Mouse (Mus musculus) brain, adult 2 months (tissue): ENCODE data around the gene Chpt1.

Experiments used
- DNase-seq: peaks from one replicate; pipeline ENCODE4 v3.0.0; 2011; ENCODE audit warnings: low read depth, low spot score

Chpt1 gene

DNA sequence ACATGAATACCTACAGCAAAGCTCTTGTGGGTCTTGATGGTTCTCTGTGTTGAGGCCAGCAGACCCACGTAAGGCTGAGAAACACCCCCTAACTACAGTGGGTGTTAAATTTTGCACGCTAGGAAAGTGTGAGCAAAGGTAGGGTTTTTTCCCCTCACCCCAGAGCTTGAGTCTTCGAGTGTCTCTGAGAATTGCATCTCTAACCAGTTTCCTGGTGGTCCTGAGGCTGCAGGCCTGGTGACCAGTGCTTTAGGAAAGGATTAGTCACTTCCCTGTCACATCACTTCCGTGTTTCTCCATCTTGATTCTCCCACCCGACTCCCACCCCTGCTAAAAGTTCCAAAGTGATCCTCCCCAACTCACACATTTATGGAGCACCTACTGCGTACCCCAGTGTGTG is 99.7 kb downstream of the Chpt1 start:
- DNase-seq = no peak

DNA sequence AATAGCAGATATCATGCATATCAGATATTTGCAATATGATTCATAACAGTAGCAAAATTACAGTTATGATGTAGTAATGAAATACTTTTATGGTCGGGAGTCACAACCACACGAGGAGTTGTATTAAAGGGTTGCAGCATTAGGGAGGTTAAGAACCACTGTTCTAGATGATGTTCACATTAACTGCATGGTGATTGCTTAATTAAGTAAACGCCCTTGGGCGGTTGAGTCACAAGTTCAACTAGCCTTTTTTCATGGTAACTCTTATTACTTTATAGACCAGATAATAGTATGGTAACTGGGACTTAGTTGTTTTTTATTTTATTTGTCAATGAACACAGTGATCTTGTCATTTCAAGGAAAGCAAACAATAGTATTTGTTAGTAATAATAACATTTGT is 100.9 kb downstream of the Chpt1 start:
- DNase-seq = no peak
